Mouse (Mus musculus): ENCODE measurements around the gene 1520401A03Rik.

- TF ChIP-seq POLR2A (IDR thresholded peaks at IDR 0.05; ENCODE audit: control insufficient read depth, extremely low read depth, insufficient read depth, low read length, poor library complexity) (peak; percentile 79), CTCF (IDR thresholded peaks at IDR 0.05; ENCODE audit: borderline replicate concordance, control insufficient read depth, extremely low read depth, insufficient read depth, low read length, poor library complexity) (0 out of 2 replicates have a peak, but pooled peaks have one; percentile 31)
These were observed 45.3 kb downstream of the 1520401A03Rik start, which contains the start of gene Tnfrsf12a for GRCm38 (mm10) chr17:23677236-23677679.
